Mouse (Mus musculus) gastrocnemius, postnatal 10 days (tissue): ENCODE data around the gene Dio3. TPM values are rescaled to one million over a fixed set of nuclear protein-coding genes. Genes with fewer than 3 reads are reported as not detected.

ENCODE experiments used
- microRNA-seq, 2 experiments: library from miRNA; unstranded; fragments of <30 nt; microRNA quantifications; one replicate each; pipeline ENCODE4 v1.2.0; 2021
- total RNA-seq, 2 experiments: library from RNA; stranded (reverse); gene quantifications; 2 replicates each; pipeline ENCODE4 v1.2.3; 2021

The Dio3 gene
- total RNA-seq, 2 experiments from 2014 or later: 0.29 TPM; not detected in 1

Small RNA genes within 50 kb of the gene (microRNA-seq; reads per million reads assigned to microRNA genes)
- gene Mir1247: 0.25 to 1.3 reads per million in 2 experiments

Other genes with a start within 250 kb of the Dio3 start
- 10 to 100 TPM; 69.5 to 75.7 TPM for gene Ppp2r5c, start 168.1 kb downstream of the Dio3 start, total RNA-seq